Mouse (Mus musculus): ENCODE data around the gene Huwe1. TPM values are rescaled to one million over a fixed set of nuclear protein-coding genes. Genes with fewer than 3 reads are reported as not detected.

Huwe1 gene
- polyA plus RNA-seq, 1 experiment from 2014 or later, result 46.3 TPM

DNA sequence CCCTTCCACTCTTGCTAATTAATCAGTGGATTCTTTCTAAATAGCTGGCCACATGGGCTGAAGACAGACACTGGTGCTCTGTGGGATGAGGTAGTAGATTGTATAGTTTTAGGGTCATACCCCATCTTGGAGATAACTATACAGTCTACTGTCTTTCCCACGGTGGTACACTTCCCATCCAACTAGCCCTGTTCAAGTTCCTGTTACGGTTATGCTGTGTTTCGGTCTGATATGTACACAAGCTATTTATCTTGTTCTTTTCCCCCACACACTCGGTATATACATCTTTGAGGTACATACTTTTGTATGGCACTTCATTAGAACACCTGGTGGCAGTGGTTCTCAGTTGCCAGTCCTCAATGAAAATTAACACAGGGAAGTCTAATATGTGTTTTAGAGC lies 111.7 kb downstream of the Huwe1 start:
- ATAC-seq, result no peak
- 89% methylated on average over 4 of the region's 4 CpGs for WGBS
- Histone ChIP-seq H3K36me3 (ENCODE audit: control insufficient read depth, insufficient read depth, low read length) (peaks cover 7% of the 10 kb centered on the region), H3K9me3 (replicated peaks; ENCODE audit: control insufficient read depth, low read length, poor library complexity, severe bottlenecking) (no peaks in the 10 kb centered on the region), H3K4me3 (ENCODE audit: low read depth, low read length) (no peak overlapping the region), H3K9ac (ENCODE audit: low read depth, low read length) (no peak overlapping the region), H3K4me2 (ENCODE audit: low read length) (no peak overlapping the region), H3K27ac (ENCODE audit: low read length) (no peak overlapping the region), H3K27me3 (ENCODE audit: control insufficient read depth, insufficient read depth, low read depth, low read length) (peaks cover 8% of the 10 kb centered on the region; the same call in 1 of the 2 replicates), H3K4me1 (ENCODE audit: control insufficient read depth, insufficient read depth, low read length) (no peaks in the 10 kb centered on the region)

DNA sequence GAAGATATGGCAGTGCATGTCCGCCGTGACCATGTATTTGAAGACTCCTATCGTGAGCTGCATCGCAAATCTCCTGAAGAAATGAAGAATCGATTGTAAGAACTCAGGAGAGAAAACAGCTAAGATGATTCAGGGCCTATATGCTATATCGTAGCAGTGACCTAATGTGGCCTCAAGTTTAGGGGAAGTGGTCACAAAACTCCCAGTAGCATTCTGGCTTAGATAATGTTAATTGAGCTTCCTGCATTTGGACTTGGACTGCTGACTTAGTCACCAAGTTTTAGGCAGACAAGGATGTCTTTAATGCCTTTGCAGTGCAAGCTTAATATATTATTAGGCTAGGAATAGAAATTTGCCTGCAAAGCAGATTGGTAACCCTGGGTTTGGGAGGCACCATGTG lies 128.8 kb downstream of the Huwe1 start:
- peaks cover 5% of the 10 kb centered on the region for H3K27me3 ChIP-seq (ENCODE audit: control insufficient read depth, insufficient read depth, low read depth, low read length)
- no peak overlapping the region for H3K4me3 ChIP-seq (ENCODE audit: low read depth, low read length)
- H3K4me1 ChIP-seq (ENCODE audit: control insufficient read depth, insufficient read depth, low read length), result no peaks in the 10 kb centered on the region
- ATAC-seq, result no peak
- WGBS, result 95% methylated on average over 6 of the region's 6 CpGs
- H3K36me3 ChIP-seq (ENCODE audit: control insufficient read depth, insufficient read depth, low read length), result peaks cover 17% of the 10 kb centered on the region
- H3K4me2 ChIP-seq (ENCODE audit: low read length), result no peak overlapping the region
- no peaks in the 10 kb centered on the region for H3K9me3 ChIP-seq (replicated peaks; ENCODE audit: control insufficient read depth, low read length, poor library complexity, severe bottlenecking)
- no peak overlapping the region for H3K9ac ChIP-seq (ENCODE audit: low read depth, low read length)
- H3K27ac ChIP-seq (ENCODE audit: low read length), result no peak overlapping the region

DNA sequence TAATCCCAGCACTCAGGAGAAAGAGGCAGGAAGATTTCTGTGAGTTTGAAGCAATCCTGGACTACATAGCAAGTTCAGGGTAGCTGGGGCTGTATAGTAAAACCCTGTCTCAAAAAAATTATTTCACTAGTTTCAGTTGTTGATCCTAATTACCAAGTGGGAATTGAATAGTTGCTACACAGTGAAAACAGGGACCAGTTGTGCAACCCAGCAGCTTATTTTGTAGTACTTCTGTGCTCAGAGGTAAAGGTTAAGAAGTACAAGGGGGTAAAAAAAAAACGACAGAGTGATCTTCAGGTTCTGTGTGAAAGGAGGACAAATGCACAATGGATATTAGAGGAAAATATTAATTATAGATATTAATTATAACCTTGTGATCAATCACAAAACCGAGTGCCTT lies 138.2 kb downstream of the Huwe1 start:
- ATAC-seq, result no peak
- no peaks in the 10 kb centered on the region for H3K4me1 ChIP-seq (ENCODE audit: control insufficient read depth, insufficient read depth, low read length)
- H3K27me3 ChIP-seq (ENCODE audit: control insufficient read depth, insufficient read depth, low read depth, low read length), result no peaks in the 10 kb centered on the region; the same call in 1 of the 2 replicates
- H3K9ac ChIP-seq (ENCODE audit: low read depth, low read length), result no peak overlapping the region
- no peaks in the 10 kb centered on the region for H3K9me3 ChIP-seq (replicated peaks; ENCODE audit: control insufficient read depth, low read length, poor library complexity, severe bottlenecking)
- no peak overlapping the region for H3K4me2 ChIP-seq (ENCODE audit: low read length)
- no peak overlapping the region for H3K4me3 ChIP-seq (ENCODE audit: low read depth, low read length)
- peaks cover 2% of the 10 kb centered on the region; the same call in 1 of the 2 replicates for H3K36me3 ChIP-seq (ENCODE audit: control insufficient read depth, insufficient read depth, low read length)
- WGBS, result 62% methylated on average over 2 of the region's 2 CpGs
- H3K27ac ChIP-seq (ENCODE audit: low read length), result no peak overlapping the region

DNA sequence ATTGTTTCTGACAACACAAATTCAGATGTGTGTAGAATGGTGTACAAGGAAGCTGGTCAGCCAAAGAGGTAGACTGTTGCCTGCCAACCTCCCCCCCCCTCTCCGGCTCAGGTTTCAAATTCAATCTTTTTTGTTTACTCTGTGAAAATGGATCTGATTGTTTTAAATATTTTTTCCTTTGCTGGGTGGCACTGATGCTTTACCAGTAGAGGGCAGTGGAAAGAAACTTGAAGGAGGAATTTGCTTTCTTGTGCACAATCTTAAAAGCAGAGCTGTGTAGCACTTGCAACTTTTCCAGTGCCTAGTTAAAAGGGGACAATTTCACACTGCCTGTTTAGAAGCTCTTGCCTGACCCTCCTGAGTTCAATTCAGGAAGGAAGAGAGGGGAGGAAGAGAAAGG lies 146.4 kb downstream of the Huwe1 start:
- ATAC-seq, result no peak
- 50% methylated on average over 1 of the region's 1 CpGs for WGBS
- Histone ChIP-seq H3K36me3 (ENCODE audit: control insufficient read depth, insufficient read depth, low read length) (no peaks in the 10 kb centered on the region), H3K4me3 (ENCODE audit: low read depth, low read length) (no peak overlapping the region), H3K4me2 (ENCODE audit: low read length) (no peak overlapping the region), H3K4me1 (ENCODE audit: control insufficient read depth, insufficient read depth, low read length) (no peaks in the 10 kb centered on the region), H3K27me3 (ENCODE audit: control insufficient read depth, insufficient read depth, low read depth, low read length) (peaks cover 4% of the 10 kb centered on the region; the same call in 1 of the 2 replicates), H3K27ac (ENCODE audit: low read length) (no peak overlapping the region), H3K9ac (ENCODE audit: low read depth, low read length) (no peak overlapping the region), H3K9me3 (replicated peaks; ENCODE audit: control insufficient read depth, low read length, poor library complexity, severe bottlenecking) (no peaks in the 10 kb centered on the region)

DNA sequence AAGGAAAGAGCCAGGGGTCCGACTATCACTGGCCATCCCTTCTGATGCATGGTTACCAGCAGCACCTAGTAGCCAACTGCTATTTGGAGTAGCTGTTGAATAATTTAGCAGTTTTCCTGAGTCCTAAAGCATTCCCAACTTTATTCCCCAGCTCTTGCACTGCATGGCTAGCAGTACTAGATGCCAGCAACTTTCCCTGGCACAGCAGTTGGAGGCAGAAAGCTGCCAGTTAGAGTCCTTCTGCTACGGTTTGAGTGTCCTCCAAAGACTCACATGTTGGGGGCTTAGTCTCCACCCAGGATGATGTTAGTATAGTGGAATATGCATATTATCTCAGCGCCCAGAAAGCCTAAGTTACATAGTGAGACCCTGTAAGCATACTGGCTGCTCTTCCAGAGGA lies 147.2 kb downstream of the Huwe1 start:
- Histone ChIP-seq H3K4me1 (ENCODE audit: control insufficient read depth, insufficient read depth, low read length) (no peaks in the 10 kb centered on the region), H3K9ac (ENCODE audit: low read depth, low read length) (no peak overlapping the region), H3K27ac (ENCODE audit: low read length) (no peak overlapping the region), H3K9me3 (replicated peaks; ENCODE audit: control insufficient read depth, low read length, poor library complexity, severe bottlenecking) (no peaks in the 10 kb centered on the region), H3K4me2 (ENCODE audit: low read length) (no peak overlapping the region), H3K27me3 (ENCODE audit: control insufficient read depth, insufficient read depth, low read depth, low read length) (peaks cover 4% of the 10 kb centered on the region; the same call in 1 of the 2 replicates), H3K4me3 (ENCODE audit: low read depth, low read length) (no peak overlapping the region), H3K36me3 (ENCODE audit: control insufficient read depth, insufficient read depth, low read length) (no peaks in the 10 kb centered on the region)
- ATAC-seq, result no peak
- 84% methylated on average over 3 of the region's 3 CpGs for WGBS

DNA sequence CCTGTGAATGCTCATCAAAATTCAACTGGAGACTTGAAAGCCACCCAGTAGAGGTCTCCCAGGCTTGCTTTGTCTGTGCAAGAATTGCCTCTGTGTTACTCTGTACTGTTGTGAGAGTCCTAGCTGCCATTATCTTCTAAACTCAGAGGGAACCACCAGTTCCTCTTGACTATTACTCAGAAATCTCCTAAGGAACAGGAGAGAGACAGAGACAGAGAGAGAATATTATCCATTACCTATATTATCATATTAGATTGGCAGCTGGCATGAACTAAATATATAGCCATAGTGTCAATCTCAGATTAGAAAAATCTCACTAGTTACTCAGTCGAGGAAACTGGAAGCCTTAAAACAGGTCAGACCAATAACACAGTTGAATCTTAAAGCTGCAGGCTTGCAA lies 149.6 kb downstream of the Huwe1 start:
- H3K27ac ChIP-seq (ENCODE audit: low read length), result no peak overlapping the region
- 48% methylated on average over 1 of the region's 1 CpGs for WGBS
- H3K4me1 ChIP-seq (ENCODE audit: control insufficient read depth, insufficient read depth, low read length), result no peaks in the 10 kb centered on the region
- H3K36me3 ChIP-seq (ENCODE audit: control insufficient read depth, insufficient read depth, low read length), result no peaks in the 10 kb centered on the region
- no peak overlapping the region for H3K4me3 ChIP-seq (ENCODE audit: low read depth, low read length)
- no peak overlapping the region for H3K4me2 ChIP-seq (ENCODE audit: low read length)
- no peaks in the 10 kb centered on the region for H3K9me3 ChIP-seq (replicated peaks; ENCODE audit: control insufficient read depth, low read length, poor library complexity, severe bottlenecking)
- H3K27me3 ChIP-seq (ENCODE audit: control insufficient read depth, insufficient read depth, low read depth, low read length), result peaks cover 4% of the 10 kb centered on the region; the same call in 1 of the 2 replicates
- H3K9ac ChIP-seq (ENCODE audit: low read depth, low read length), result no peak overlapping the region
- ATAC-seq, result no peak

DNA sequence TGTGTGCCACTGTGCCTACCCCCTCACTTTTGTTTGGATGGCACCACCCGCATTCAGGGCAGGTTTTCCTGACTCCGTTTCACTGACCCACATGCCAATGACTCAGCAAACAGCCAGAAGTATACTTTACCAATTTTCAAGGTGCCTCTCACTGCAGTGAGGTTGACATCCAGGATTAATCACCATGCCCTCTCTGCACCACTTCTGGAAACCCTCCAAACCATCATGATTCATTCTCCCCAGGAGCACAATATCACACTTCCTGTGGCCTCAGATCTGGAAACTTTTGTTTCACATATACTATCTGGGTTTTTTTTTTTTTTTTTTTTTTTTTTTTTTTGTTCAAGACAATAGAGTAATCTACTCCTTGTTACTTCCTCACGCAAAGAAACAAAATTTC lies 150.6 kb downstream of the Huwe1 start:
- no peak for ATAC-seq
- H3K9me3 ChIP-seq (replicated peaks; ENCODE audit: control insufficient read depth, low read length, poor library complexity, severe bottlenecking), result no peaks in the 10 kb centered on the region
- peaks cover 4% of the 10 kb centered on the region; the same call in 1 of the 2 replicates for H3K27me3 ChIP-seq (ENCODE audit: control insufficient read depth, insufficient read depth, low read depth, low read length)
- no peaks in the 10 kb centered on the region for H3K4me1 ChIP-seq (ENCODE audit: control insufficient read depth, insufficient read depth, low read length)
- no peak overlapping the region for H3K27ac ChIP-seq (ENCODE audit: low read length)
- WGBS, result 90% methylated on average over 3 of the region's 3 CpGs
- no peaks in the 10 kb centered on the region for H3K36me3 ChIP-seq (ENCODE audit: control insufficient read depth, insufficient read depth, low read length)
- no peak overlapping the region for H3K4me3 ChIP-seq (ENCODE audit: low read depth, low read length)
- H3K9ac ChIP-seq (ENCODE audit: low read depth, low read length), result no peak overlapping the region
- no peak overlapping the region for H3K4me2 ChIP-seq (ENCODE audit: low read length)

MicroRNAs within 50 kb of the gene (microRNA counts, 519-probe panel; counts per million panel counts)
- microRNA mmu-miR-98, result 2,438 counts per million, percentile 73 among the panel's probes with 10 or more counts

Small RNA genes lying within 50 kb of the gene (microRNA-seq; reads per million reads assigned to microRNA genes)
- 0.52 reads per million for gene Mir3113
- 4,548 reads per million, percentile 90 among the genes with 10 or more reads in this experiment for gene Mir98
- 2,981 reads per million, percentile 86 among the genes with 10 or more reads in this experiment for gene Mirlet7f-2

Other genes starting within 250 kb of the Huwe1 start
- 94.1 and 102 TPM in 2 replicates for gene Hsd17b10, start 201.0 kb downstream of the Huwe1 start, polyA plus RNA-seq (2015; fragmentation: Nextera tagmentation; extraction: Ambion mirVana)
- gene Ribc1, start 215.5 kb downstream of the Huwe1 start, polyA plus RNA-seq (2015; fragmentation: Nextera tagmentation; extraction: Ambion mirVana), result 1.9 TPM in 2 replicates
- gene Smc1a, start 215.6 kb downstream of the Huwe1 start, polyA plus RNA-seq (2015; fragmentation: Nextera tagmentation; extraction: Ambion mirVana), result 72.9 and 84.0 TPM in 2 replicates